Mouse (Mus musculus) ovary, postnatal 36 days (tissue): ENCODE results near the gene F2rl2.

ENCODE experiments used
- DNase-seq: peaks from one replicate; pipeline ENCODE4 v3.0.0; 2022; ENCODE audit warnings: low spot score, mixed read lengths

F2rl2 gene

GRCm38 (mm10) chr13:95696654-95697163 lies at the start of gene F2rl2:
F2rl2 (plus strand) TSS chr13:95696853.
- DNase-seq: no peak

DNA sequence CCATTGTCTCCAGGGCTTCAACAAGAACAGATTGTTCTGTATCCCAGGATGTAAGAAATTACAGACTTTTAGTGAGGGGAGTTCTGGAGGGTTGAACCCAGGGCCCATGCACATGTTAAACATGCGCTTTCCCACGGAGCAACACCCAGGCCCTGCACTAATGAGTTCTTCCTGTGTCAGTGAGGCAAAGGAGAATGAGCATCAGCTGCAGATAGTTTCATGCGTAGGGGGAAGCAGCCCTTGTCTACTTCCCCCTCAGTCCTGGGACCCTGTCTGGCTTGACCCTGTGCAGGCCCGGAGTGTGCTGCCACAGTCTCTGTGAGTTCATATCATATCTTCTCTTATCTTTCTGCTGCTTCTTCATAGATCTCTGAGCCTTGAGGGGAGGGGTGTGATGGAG lies 49.4 kb upstream of the F2rl2 start:
- no peak for DNase-seq

- DNase-seq: no peak
Observed at GRCm38 (mm10) chr13:95649941-95650340, 46.7 kb upstream of the F2rl2 start.

DNA sequence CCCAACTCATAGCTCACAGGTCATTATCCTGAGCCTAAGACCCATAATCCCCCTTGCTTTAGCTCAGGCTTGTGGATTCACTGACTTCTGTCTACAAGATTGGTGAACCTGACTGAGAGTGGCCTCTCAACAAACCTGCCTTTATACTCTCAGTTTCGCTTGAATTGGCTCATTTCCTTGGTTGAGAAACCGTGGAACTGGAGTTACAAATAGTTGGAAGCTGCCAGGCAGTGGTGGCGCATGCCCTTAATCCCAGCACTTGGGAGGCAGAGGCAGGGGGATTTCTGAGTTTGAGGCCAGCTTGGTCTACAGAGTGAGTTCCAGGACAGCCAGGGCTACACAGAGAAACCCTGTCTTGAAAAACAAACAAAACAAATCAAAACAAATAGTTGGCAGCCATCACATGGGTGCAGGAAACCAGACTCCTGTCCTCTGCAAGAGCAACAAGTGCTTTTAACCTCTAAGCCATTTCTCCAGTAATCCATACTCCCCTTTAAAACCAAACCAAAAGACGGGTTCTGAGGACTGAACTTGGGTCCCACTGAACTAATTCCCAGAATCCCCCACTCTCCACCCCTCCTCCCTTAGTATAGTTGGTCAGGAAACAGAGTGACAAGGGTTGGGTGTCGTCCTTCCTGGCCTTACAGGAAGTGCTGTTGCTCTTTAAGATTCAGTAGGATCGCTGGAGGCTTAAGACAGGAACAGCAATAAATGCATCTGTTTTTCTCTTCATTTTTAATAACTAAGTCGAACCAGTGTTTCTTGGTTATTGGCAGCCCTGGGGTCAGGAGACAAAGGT lies 44.6 kb upstream of the F2rl2 start:
- DNase-seq: no peak

GRCm38 (mm10) chr13:95653696-95654095 lies 43.0 kb upstream of the F2rl2 start:
- no peak for DNase-seq

GRCm38 (mm10) chr13:95655284-95655683 lies 41.4 kb upstream of the F2rl2 start:
- DNase-seq: no peak

GRCm38 (mm10) chr13:95657171-95657570 lies 39.5 kb upstream of the F2rl2 start:
- DNase-seq: no peak

DNA sequence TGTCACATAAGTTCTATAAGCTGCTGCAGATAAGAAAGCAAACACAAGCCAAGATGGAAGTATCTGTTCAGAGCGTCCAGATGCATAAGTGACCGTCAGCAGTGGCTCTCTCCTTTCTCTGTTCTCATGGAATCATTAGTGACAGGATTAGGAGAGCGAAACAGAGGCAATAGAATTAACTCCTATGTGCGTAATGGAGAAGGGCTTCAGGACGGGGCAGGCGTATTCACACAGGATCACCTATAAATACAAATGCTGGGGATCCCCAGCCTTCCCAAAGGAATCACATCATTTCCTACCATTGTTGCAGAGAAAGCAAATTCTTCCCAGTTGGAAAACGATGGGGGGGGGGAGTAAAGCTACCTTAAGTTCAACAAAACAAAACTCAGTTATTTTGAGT lies 37.2 kb upstream of the F2rl2 start:
- DNase-seq: no peak

DNA sequence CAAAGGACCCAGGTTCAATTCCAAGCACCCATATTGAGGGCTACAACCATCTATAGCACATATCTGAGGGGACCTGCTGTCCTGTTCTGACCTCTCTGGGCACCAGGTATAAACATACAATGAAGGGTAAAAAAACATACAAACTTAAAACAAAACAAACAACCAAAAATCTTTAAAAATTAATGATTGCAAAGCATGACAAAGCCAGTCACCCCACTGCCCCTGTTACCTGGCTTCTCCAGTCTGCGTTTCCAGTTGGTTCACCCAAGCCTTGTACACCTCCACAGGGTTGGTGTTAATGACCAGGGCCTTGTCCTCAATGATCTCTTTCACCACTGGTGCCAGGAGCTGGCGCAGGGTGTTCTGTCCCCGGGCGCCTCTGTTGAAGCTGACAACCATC lies 32.8 kb upstream of the F2rl2 start:
- DNase-seq: no peak

DNA sequence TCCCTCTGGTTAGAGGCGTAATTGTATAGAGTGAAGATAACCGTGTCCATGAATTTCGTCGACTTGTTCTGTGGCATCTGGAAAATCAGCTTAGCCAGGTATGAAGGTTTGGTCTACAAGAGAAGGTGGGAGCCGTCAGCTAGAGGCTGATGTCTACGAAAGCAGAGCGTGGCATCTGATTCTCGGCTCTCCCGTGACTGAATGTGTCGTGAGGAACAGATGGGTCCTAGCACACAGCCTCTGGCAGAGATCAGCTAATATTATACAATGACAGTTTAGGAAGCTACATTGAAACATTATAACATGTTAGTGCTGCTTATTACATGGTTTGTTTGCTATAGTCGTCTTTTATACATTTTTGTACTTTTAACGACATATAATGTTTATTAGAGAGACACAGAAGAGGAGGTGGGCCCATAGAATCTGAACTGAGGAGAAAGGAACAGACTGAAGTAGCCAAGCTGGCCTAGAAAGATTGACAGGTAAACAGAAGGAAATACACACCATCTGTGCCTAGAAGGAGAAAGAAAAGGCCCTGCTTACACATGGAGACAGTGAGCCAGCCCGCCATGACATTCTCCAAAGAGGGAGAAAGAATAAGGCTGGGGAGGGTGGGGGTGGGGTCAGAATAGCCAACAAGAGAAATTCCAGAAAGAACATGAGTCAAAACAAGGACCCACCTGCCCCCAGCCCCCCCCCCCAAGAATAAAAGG lies 30.9 kb upstream of the F2rl2 start:
- no peak for DNase-seq

DNA sequence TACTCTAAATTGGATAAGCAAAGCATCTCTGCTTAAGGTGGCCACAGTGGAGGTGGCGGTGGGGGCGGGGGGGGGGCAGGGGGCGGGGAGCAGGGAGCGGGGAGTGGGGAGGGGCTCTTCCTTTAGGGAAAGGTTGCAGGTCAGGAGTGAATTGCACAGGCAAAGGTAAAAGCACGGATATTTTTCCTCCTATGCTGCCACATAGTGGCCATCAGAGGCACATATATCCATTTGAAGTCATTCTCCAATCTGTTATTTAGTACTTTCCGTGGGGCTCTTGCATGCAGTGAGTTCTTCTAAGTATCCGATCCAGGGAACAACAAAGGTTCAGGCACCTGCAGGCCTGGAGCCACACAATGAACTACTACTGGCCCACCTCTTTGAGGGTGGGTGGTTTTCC lies 29.4 kb upstream of the F2rl2 start:
- DNase-seq: no peak

- DNase-seq: no peak
Observed at GRCm38 (mm10) chr13:95670534-95670933, 26.1 kb upstream of the F2rl2 start.

GRCm38 (mm10) chr13:95671108-95671897 lies 25.4 kb upstream of the F2rl2 start:
- no peak for DNase-seq

- DNase-seq: no peak
Observed at GRCm38 (mm10) chr13:95672372-95672771, 24.3 kb upstream of the F2rl2 start.

DNA sequence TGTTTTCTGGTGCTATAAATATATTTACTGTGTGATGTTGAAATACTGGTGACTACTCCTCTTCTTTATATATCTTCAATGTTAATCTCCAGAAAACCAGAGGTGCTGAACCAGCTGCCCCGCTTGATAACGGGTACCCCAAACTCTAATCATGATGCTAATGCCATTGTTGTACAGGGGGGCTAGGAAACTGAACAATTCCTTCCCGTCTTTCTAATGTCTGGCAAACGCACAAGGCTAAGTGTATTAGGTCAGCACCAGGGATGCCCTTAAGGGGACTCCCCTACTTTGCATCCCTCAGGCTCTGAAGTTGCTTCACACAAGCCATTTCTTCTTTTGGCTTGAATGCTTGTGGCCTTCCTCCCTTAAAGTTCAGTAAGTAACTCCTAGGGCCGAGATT lies 17.6 kb upstream of the F2rl2 start:
- no peak for DNase-seq

GRCm38 (mm10) chr13:95679491-95679941 lies 17.1 kb upstream of the F2rl2 start:
- no peak for DNase-seq

DNA sequence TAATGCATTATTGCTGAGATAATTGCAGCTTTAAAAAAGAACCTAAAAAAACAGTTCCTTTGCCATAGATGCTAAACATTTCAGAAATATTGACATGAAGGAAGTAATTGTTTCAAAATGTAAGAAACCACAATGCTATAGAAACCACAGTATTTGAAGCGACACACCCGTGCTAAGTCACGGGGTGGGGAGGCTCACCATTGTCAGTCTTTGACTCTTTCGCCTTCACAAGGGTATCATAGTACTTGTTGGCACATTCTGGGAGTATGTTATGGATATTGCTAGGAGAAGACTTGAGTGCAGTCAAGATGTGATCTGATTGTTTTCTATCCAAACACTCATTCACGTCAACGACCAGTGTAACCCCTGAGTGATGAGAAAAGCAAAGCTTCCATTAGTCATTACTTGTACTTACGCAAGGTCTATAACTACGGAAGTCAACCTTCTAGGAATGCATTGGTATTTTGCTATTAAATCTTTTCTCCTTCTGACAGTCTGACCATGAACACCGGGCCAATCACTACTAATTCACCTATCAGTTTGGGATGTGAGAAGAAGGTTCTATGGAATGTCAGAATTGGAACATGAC lies 11.9 kb upstream of the F2rl2 start:
- no peak for DNase-seq

DNA sequence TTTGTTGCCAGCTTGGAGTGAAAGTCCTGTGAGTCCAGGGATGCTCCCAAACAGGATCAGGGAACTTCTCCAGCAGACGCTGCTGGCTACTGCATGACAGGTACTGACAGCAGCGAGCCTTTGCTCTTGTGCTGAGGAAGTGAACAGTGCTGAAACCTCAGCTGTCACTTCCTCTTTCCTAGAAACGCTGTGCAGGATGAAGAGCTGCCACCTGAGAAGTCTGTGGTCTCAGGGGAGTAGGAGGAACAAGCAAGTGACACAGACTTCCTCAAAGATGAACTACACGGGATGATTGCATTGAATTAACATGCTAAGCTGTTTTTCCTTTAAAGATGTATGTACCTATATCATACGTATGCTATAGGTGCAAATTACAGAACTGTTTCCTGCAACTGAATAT lies 10.9 kb upstream of the F2rl2 start:
- DNase-seq: no peak

GRCm38 (mm10) chr13:95688576-95688975 lies 8.1 kb upstream of the F2rl2 start:
- no peak for DNase-seq

DNA sequence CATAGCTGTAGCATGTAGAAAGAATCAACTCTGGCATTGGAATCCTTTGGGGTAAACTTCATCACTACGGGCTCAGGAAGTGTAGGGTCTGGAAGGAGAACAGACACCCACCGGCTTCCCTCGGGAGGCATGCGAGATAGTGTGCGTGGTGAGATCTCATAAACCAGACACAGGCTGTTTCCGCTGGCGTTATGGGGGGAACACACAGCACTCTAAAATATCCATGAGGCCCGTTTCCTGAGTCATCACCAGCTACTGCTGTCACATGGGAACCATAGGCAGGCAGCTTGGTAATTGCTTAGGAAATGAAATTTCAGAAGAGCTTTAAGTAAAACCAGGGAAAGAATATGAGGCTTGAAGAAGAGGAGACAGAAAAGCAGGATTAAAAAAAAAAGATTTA lies 4.5 kb upstream of the F2rl2 start:
- DNase-seq: no peak

- no peak for DNase-seq
Observed at GRCm38 (mm10) chr13:95696120-95696653, 466 bp upstream of the F2rl2 start.

DNA sequence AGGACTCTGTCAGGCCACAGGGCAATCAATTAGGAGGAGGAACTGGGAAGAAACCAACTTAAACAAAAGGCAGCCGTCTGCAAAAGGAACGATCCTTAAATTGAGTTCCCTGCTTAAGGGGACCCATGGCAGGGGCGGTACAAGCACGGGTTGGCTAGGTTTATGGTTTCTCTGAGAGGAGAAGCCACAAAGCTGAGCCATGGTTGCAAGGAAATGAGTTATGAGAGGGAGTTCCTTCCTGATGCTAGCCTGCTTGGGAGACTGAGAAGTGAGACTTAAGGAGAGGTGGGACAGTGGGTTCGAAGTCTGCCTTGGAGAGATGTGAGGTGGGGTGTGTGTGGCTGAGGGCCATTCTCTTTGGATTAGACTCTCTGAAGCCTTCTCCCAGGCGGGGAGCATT lies 1.2 kb downstream of the F2rl2 start:
- no peak for DNase-seq
